Mouse (Mus musculus) adrenal gland, adult 2 months (tissue): ENCODE data around the gene Smad6. TPM values are rescaled to one million over a fixed set of nuclear protein-coding genes. Genes with fewer than 3 reads are reported as not detected.

Experiments used
- DNase-seq: peaks from one replicate; pipeline ENCODE4 v3.0.0; 2021
- long read RNA-seq: library from polyadenylated mRNA; stranded (forward); transcript quantifications from one replicate; pipeline ENCODE4 v2.0.0, GENCODE M21; 2021
- polyA plus RNA-seq: library from polyadenylated mRNA; depleted of rRNA; stranded (reverse); fragments of >200 nt; gene quantifications from 2 replicates; pipeline ENCODE4 v1.2.3, GENCODE M21; 2012; rRNA removed
- total RNA-seq, 2 experiments: library from RNA; stranded (reverse); gene quantifications; 2 replicates each; pipeline ENCODE4 v1.2.3; 2021

Smad6 gene
- total RNA-seq = 10 to 100 TPM in 1 of 2 experiments, 1 to 10 TPM in 1; 6.0 to 12.9 TPM
- 43.4 and 52.4 TPM in 2 replicates for polyA plus RNA-seq
- long read RNA-seq, transcript Smad6-201 (4 exons, 2,971 nt) = major isoform, 11 of 15 reads
- long read RNA-seq, partial matches to known transcripts = 0 of 15 reads
- long read RNA-seq, other reads (novel, unspliced or antisense) = 4 of 15 reads

DNA sequence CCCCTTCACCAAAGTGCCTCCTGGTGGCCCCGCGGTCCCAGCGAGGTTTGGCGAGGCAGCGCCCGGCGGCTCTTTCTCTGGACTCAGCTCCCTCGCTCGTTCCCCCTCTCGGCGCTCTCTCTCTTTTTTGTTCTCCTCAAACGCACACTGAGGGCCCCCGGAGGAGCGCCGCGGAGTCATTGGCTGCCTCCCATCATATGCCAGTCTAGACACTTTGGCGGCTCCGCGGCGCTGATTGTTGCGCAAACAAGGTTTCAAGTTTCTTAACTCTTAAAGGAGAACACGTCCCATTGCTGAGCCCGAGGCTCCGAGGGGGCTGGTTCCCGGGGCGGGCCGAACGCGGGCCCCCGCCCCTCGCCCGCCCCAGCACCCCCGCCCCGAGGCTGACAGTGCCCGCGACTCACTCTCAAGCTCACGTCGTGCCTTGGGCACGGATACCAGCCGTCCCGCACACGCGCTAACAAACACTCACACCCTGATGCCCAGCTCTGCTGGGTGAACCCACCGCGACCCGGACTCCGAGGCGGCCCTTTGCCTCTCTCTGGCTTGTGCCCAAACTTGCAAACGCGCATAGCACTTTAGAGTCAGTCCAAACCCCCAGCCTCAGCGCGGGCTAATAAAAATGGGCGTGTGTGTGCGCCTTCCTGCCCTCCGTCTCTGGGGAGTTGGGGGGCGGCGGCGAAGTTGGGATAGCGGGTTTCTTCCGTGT lies at the start of gene Smad6:
Gene Smad6, minus strand, starts transcription at position 207 of the 709 bp plus-strand sequence.
- DNase-seq = peak; percentile 94

DNA sequence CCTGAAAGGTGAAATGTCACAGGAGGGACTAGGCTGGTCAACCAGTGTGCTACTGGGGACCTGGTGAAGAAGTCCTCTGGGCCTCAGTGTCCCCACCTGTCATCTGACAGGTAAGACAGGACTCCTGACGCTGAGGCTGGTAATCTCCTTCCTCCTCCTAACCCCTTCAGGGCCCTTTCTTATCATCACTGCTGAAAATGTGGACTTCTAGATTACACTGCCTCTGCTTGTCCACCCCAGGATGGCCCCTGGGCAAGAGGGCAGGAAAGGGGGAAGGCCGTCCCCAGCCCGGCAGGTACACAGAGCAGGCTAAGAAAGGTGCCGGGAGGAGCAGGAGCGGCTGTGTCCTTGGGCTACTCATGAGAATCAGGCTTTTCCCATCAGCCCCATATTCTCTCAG lies 48.8 kb upstream of the Smad6 start:
- DNase-seq = no peak

DNA sequence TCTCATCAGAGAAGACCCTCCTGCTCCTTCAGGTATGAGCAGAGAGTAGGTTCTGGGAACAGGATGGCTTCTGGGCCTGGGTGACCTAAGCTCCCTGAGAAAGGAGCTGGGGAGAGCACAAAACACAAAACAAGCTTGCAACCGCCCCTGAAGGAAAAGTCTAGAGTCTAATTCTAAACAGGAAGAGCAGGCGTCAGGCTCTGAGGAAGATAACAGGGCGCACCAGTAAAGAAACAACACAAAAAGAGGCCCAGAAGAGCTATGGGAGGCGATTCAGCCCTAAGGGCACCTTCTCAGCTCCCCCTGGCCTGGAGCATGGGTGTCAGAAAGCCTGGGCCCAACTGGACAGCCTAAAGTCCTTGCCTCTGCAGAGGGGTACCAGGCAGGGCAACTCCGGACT lies 47.3 kb upstream of the Smad6 start:
- DNase-seq = no peak

DNA sequence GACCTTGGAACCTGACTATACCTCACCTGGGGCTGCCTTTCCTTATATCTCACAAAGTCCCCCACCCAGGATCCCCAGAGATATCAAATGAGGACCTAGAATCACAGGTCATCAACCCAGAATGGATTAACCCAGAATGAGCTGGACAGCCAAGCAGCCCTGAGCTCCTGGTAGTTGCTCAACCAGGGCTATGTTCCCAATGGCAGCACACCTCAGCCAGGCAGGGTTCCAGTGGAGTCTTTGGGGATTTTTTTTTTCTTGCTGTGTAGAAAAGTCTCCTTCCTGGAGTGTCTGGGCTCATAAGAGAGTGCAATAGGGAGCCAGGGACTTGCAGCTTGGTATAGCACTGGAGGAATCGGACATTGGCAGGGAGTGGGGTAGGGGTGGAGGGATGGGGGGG lies 46.7 kb upstream of the Smad6 start:
- no peak for DNase-seq

DNA sequence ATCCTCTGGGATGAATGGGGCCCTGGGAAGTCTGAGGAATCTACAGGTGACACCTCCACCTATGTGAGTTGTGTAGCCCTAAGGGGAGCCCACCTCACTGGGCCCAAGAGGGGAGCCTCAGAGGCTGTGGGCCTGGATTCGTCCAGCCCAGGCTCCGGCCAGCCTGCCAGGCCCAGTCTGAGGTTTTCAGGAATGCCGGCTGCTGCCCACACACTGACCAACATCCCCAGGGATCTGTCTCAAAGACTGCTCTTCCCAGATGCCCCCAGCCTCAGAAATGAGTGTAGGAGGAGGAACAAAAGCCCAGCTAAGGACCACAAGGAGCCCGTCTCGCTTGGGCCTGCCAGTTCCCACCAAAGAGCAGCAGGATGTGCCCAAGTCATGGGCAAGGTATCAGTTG lies 45.9 kb upstream of the Smad6 start:
- no peak for DNase-seq

DNA sequence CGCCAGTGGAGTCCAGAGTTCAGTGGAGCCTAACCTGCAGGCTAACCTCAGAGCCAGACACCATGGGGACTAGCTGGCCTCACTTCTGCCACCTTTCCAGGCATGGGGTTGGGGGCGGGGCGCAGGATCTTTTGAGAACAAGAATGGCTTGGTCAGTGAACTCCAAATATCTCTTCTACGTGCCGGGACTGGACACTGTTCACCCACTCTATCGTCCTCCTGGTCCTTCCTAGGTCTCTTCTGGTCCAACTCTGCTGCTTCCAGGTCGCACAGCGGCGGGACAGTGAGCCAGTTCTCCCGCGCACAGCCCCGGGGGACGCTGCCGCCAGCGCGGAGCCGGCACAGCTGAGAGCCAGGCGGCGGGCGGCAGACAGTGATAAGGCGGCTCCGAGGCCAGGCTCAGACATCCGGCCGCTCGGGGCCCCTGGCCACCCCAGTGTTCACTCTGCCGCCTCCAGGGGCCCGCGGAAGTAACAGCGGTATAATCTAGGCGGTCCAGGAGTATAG lies 38.2 kb upstream of the Smad6 start:
- DNase-seq = peak; percentile 57

DNA sequence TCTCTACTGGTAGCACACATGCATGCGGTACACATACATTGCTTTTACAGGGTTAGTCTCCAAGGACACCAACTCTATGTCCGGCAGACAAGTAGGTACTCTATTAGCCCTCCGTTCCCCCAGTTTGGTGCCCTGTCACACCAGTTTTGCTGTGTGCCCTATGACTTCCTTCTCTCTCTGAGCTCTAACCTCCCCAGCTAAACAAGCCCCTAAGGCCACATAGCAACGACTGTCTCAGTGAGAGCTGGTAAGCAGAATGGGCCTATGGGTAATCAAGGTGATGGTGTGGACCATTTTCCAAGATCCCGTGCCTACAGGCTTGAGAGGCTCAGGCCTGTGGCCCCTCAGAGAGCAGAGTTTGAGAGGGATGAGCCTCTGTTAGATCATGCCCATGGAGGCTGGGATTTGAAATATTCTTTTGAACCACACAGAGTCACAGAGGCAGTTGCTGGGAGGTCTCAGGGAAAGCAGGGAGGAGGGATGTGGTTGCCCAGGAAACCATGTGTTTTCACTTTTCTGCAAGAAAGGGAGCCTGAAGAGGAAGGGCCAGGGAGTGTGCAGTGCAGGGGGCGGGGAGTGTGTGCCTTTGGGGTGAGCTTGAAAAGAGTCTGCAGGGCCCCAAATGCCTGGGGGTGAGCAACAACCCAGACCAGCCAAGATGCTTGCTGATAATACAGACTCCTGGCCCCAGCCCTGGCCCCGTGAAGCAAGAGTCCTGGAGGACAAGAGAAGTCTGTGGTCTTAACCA lies 36.2 kb upstream of the Smad6 start:
- no peak for DNase-seq

DNA sequence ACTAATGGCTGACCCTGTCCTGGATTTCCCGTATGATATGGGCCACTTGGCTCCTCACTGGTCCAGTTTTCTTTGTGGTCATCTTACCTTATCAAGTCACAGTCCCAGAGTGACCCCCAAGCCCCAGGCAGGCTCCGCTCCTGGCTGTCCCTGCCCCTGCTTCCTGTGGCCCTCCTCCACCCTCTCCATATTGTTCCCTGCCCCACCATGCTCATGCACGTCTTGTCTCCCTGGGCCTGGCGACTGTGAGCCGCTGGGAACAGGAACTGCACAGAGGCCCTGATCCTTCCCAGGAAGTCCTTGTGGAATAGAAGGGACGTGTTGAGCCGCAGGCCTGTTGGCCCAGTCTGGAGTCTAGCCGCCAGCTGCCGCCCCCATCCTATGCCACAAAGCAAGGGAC lies 33.3 kb upstream of the Smad6 start:
- DNase-seq = no peak

DNA sequence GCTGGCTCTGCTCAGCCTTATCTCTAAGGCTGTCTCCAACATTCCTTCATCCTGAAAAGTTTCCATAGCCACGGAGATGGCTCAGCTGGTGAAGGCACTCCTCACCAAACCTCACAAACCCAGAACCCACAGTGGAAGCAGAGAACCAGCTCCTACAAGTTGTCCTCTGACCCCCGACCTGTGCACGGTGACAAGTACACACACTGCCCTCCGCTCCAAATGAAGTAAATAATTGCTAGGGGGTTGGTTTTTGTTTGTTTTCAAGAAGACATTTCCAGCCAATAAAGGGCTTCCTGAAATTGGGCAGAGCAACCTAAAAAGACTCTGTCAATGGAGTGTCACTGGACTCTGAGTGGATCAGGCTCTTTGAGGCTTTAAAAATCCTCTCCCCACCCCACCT lies 31.9 kb upstream of the Smad6 start:
- DNase-seq = no peak

DNA sequence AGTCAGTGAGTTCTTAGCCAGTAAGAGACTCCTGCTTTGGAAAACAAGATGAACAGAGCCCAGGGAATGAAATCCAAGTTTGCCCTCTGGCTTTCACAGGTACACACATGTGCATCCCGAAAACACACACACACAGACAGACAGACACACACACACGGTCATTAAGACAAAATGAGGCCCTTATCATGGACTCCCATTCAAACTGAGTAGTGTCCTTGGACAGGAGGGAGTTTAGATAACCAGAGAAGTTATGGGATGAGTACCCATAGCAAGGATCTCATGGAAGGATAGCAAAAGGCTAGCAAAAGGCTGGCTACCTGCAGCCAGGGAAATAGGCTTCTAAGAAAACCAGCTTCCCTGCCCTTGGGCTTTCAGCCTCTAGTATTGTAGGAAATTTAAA lies 29.4 kb upstream of the Smad6 start:
- no peak for DNase-seq

DNA sequence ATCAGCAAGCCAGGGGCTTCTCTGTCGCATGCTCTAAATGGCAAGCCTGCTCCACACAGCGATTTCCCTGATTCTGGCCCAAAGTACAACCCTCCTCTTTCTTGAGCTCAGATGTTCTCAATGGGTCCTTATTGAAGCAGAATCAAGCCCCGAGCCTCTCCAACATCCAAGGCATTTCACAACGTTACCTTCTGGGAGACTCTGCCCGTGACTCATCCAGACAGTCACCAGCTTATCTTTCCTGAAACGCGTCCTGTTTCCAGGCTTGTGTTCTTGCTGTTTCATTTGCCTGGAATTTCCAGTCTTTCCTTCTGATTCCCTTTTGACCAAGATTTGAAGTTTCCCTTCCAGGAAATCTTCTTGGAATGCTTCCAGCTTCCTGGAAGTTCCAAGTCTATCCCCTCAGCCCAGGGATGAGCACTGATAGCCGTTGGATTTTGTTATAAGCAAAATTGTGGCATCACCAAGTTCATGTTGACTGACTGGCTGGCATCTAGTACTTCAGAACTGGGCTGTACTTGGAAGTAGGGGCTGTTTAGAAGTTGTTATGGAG lies 28.7 kb upstream of the Smad6 start:
- peak; percentile 84 for DNase-seq

DNA sequence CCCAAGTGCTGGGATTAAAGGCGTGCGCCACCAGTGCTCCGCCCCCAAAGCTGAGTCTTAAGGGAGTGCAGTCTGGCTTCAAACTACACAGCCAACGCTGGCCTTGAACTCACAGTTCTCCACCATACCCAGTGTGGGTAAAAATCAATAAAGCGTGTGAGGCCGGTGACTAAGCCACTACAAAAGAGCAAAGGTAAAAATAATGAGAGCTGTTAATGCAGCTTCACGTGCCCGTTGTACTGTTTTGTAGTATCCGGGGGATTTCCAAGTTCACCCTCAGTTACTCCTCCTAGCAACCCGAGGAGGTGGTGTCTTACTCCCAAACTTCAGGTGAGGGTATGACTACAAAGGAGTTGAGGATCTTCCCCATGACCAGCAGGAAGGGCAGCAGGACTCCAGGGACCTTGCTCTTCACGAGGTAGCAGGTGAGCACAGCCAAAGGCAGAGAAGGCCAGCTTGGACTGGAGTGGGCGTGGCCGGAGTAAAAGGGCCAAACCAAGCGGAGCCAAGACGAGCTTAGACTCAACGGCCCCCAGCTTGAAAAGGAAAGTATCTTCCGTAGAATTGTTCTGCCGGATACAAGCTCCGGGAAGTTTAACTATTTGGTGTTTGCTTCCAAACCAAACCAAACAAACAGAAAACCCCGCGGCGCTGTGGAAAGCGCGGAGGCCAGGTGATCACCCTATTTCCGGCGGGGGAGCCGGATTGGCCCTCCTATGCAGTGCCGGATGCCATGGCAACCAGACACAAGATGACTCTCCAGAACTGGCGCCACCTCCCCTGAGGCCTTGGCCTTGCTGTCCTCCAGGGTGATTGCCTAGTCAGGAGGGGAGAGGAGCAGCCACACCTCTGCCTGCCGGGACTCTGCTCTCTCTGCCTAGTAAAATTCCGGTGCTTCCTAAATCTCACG lies 27.9 kb upstream of the Smad6 start:
- peak; percentile 94 for DNase-seq

DNA sequence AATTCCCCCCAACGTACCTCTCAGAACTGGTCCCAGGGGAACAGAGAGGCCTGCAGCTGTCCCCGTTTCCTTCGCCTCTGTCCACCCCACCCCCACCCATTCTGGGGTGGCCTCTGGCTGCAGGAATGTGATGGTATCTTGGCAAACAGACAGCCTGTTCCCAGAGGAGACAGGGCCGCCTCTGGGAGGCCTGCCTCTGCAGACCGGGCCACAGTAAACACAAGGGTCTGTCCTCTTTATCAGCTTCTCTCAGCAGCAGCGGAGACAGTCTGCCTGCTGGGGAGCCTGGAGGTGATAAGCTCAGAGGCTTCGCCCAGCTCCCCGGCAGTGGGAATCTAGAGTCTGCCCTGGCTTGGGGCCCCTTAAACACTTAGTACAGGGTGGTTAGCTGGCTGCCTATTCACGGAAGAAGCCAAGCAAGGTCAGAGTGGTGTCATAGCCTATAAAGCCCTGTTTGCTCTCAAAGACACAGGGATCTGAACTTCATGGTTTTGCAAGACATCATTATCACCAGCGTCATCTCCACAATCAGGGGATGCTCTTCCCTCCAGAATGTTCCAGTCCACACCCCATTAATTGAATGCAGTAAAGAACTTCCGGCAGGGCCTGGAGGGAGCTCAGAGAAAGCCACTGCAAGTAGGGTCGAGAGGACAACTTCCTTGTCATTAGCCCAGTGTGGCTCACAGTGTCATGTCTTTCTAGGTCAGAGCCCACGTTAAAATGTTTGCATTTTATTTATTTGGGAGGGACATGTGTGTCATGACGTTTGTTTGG lies 23.4 kb upstream of the Smad6 start:
- DNase-seq = peak; percentile 66

DNA sequence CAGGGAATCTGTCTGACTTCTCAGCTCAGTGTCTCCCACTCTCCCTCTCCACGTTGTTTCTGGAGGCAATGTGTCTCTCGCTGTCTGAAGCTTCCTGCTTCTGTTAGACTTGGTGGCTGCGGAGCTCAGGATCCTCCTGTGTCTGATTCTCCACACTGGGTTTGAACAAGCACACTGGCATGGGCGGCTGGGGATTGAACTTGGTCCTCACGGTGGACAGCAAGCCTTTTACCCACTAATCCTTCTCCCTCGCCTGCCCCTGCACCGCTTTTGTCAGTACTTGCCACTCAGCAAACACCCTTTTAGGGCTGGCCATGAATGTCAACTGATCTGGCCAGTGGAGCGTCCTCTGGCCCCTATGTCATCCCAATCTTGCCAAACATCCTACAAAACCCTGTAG lies 22.5 kb upstream of the Smad6 start:
- no peak for DNase-seq

DNA sequence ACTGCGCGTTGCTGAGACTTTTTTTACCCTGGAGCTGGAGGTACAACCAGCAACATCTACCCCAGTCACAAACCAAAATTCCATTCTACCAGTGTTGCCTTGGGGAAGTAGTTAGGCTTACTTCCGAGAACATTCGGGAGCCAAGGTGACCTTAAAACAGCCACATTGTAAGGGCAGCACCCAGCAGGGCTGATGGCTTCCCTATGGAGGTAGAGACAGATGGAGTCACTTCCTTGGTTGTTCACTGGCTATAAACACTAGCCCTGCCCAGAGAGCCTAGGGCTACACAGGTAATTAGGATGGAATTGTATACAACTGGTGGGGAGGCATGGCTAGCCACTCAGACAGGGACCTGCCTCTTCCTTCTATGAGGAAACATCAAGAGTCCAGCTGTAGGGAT lies 21.1 kb upstream of the Smad6 start:
- no peak for DNase-seq

DNA sequence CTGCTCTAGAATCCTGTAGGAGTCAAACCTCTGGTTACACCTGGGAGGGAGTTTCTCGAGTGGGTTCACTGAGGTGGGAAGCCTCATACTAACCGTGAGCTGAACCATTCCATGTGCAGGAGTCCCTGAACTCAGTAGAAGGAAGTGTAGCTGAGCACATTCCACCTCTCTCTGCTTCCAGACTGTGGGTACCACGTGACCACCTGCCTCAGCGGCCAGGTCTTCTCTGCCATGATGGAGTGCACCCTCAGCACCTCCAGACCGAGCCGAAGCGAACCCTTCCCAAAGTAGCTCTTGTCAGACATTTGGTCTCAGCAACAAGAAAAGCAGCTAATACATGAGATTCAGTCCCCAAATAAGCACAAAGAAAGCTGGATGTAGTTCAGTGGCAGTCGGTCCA lies 20.4 kb upstream of the Smad6 start:
- no peak for DNase-seq

DNA sequence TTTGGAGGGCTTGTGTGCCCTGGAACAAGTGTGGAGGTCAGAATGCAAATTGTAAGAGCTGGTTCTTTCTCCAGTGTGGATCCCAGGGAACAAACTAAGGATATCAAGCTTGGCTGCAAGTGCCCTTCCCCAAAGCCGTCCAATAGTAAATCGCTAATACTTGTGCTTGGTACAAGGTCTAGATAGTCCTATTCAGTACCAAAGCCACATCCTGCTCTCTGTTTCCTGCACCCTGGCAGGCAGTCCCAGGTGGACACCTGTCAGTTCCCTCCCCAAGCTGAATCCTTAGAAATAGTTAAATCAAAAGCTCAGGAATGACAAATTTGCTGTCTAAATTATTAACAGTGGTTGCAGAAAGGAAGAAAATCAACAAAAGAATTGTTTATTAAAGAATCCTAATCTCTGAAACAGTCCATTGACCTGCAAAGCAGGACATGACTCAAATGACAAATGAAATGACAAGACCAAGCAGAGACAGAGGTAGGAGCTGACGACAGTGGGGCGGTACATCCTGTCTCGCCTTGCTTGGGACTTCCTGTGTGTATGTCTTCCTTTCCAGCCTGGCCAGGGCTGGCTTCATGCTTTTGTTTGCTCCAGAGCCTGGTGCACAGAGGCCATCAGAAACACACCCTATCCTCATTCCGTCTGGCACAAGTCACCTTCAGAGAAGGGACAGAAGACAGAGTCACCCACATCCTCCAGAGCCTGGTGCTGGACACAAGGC lies 8.2 kb upstream of the Smad6 start:
- peak; percentile 33 for DNase-seq

DNA sequence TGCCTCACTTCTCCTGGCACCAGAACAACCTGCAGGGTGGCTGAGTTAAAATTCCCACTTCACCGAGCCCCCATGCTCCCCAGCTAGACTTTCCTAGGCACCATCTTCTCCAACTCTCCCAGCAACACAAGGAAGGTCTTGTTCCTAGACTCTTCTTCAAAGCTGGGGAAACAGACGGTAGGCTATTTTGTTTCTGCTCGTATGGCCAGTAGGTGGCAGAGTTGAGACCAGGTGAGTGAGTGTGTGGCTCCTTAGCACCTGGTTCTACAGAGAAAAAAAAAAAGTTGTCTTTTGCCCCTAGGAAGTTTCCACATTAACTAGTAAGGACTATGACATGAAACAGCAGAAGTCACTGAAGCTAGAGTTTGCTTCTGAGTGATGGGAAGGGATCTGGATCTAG lies 3.7 kb upstream of the Smad6 start:
- DNase-seq = peak; percentile 51

DNA sequence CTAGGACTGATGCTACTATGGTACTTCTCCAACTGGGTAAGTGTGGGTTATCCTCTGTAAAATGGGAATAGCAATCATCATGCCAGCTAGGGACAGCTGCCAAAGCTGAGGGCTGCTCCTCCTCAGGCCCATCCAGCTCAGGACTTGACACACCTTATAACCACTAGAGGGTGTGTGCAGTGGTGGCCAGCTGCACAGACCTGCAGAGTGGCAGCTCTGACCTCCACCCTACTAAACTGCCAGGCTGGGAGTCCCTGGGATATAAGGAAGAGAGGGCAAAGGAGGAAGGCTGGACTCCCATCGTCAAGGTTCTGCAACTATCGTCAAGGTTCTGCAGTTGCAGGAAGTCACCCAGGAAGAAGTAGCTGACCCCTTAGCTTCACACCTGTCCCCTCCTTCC lies 3.1 kb upstream of the Smad6 start:
- DNase-seq = no peak
